Mouse (Mus musculus): ENCODE measurements at regions not wholly inside any gene's neighbourhood (a gene's known extent, or its start where the extent isn't known, plus 50 kb on each side); places are given as distances from the start of the nearest gene placed in this dataset.

DNA sequence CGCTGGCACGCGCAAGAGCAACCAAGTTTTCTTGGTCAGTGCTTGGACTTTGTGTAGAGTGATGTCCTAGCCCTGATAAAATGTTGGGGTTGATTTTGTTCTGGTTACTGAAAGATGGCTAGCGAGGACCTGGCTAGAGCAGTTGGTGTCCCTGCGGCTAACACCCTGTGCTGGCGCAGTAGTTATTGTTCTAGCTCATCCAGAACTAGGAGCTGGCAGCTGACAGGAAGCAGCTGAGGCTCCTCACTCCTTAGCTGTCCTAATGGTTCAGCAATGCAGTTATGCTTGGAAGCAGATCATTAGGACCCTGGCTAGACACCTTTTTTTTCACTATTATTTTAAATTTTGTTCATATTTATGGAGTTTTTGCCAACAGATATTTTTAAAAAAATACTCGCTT, 170.5 kb upstream of the Tank start:
- TF ChIP-seq CTCF (conservative IDR thresholded peaks at IDR 0.05; ENCODE audit: insufficient read depth, insufficient read length, low read depth, low read length) = no peak
- TF ChIP-seq POLR2A (IDR thresholded peaks at IDR 0.05; ENCODE audit: low read depth, low read length) = no peak

Data from kidney, adult 2 months (tissue).